Mouse (Mus musculus) megakaryocyte, embryonic 14.5 days (primary cell): ENCODE data around the gene Oas1d.

Experiments
- FLI1 ChIP-seq: IDR thresholded peaks from 2 replicates; pipeline ENCODE4 v1.6.1; 2012; ENCODE audit warnings: low read length, inconsistent platforms, mixed read lengths
- GATA1 ChIP-seq: IDR thresholded peaks from 3 replicates; pipeline ENCODE4 v1.6.1; 2012; ENCODE audit warnings: mixed read lengths, low read length, inconsistent platforms, borderline replicate concordance

DNA sequence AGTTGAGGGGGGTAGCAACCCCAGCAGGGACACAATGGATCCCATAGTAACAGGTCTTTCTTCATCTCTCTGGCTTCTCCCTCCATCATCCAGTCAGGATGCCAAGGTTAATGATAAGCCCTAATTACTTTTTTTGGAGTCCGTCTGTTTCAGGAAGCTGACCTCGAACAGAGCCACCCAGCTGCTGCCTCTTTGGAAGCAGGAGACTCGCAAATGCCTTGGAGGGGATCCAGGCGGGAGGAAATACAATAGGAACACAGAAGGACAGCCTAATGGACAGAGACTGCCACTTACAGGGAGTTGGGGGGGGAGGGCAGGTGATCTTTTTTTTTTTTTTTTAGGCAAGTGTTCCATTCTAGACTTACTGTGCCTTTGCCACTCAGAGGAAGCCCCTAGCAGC lies 55.4 kb downstream of the Oas1d start:
- TF ChIP-seq GATA1 (no peak), FLI1 (no peak)
